Mouse (Mus musculus): ENCODE data around the gene Aldh3b3.

DNA sequence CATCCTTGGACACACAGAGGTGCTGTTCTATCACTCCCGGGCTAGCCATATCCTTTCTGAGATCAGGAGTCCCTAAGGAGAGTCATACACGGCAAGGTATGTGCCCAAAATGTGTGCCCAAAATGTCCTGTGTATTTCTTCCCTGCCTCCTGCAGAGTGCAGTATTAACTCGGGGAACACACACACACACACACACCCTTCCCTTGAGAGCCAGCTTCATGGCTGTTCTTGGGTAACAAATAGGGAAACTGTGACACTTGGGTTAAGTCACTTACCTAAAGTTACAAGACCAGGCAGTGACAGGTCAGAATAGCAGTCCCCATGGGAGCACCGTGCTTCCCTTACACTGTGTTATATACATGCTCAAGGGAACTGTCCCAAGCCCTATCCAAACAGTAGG is 5.6 kb downstream of the Aldh3b3 start:
- TF ChIP-seq CTCF (IDR thresholded peaks at IDR 0.05; ENCODE audit: extremely low read depth, insufficient read depth, insufficient read length, insufficient replicate concordance) (no peak), POLR2A (IDR thresholded peaks at IDR 0.05; ENCODE audit: low read depth, low read length) (no peak)
